Mouse (Mus musculus): ENCODE measurements around the gene Cwc27.

Gene Cwc27

DNA sequence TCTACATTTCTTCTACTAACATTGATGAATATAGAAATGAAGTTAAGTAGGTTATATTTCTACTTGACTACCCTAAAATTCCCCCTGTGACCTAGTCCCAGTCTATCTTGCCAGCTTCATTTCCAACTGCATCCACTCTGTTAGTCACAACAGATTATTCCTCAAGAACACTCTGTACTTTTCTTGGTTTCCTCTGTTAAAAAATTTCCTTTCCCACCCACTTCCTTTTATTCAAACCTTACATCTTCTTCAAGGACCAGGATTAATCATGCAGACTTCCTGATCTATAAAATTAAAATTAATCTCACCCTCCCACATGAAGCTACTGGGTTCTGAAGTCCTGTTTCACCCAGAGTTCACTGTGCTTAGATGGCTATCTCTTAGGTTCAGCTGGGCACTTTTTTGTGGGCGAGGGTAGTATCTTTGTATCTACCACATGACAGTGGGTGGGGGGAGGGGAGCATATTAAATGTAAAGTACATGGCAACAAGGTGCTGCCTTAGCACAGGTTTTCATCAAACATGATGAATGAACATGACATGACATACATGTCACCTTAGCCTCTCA is 37.8 kb downstream of the Cwc27 start:
- no peak for DNase-seq (ENCODE audit: low read depth, low spot score)

DNA sequence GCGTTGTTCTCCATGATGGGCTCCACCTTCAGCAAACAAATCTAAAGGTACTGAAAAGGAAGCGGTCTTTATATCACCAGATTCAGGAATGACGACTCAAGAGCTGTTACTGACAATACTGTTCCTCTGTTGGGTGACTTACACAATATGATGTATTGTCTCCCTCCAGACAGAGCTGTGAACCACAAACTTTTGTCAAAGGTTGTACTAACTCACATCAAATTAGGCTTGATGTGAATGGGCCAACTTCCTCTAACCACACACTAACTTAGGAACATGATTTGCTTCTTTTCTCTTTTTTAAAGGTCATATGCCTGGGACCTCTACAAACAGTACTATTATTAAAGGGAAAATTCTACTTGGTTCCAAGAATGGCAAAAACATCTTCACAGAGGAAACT is 53.7 kb downstream of the Cwc27 start:
- DNase-seq (ENCODE audit: low read depth, low spot score): no peak

DNA sequence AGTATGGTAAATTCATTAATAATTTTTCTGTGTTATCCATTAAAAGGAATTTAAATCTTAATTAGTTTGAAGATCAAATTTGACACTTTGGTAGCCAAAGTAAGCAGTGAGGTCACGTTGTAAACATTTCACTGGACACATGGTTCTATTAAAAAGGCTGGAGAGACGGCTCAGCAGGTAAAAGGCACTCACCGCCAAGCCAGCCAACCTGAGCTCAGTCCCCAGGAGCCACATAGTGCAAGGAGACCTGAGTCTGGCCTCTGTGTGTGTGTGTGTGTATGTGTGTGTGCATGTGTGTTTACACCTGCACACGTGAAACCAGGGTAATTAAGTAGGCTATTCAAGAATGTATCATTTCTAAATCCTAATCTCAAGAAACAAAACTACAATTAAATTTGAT is 54.5 kb downstream of the Cwc27 start:
- no peak for DNase-seq (ENCODE audit: low read depth, low spot score)

DNA sequence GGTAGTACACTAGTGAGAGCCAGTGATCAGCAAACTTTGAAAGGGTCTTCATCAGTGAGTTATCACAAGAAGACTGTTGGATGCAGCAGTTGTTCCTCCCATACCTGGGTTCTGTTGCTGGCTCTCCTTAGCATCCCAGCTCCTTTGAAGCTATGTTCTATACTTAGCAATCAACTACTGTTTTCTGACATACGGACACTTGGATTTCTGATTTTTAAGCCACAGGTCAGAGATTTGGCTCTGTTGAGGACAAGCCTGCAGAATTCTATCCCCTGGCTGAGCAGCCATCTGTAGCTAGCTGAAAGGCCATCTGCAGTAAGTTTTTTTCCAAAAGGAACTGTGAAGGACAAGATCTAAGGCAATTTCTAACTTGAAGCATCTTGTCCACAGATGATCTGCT is 57.6 kb downstream of the Cwc27 start:
- DNase-seq (ENCODE audit: low read depth, low spot score): no peak

DNA sequence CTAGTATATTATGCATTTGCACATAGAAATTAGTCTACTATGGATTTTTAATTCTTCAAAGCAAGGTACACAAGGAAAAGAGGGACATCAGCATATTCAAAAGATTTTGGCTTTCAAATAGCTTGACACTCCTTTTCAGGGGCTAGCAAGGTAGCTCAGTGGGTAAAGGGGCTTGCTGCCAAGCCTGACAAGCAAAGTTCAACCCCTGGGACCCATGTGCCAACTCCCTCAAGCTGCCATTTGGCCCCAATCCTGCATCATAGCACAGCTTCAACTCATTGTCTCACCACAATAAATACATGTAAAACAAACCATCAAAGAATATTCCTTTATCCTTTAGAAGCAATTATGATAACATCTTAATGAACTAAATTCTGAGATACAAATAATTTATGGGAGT is 69.9 kb downstream of the Cwc27 start:
- DNase-seq (ENCODE audit: low read depth, low spot score): no peak

DNA sequence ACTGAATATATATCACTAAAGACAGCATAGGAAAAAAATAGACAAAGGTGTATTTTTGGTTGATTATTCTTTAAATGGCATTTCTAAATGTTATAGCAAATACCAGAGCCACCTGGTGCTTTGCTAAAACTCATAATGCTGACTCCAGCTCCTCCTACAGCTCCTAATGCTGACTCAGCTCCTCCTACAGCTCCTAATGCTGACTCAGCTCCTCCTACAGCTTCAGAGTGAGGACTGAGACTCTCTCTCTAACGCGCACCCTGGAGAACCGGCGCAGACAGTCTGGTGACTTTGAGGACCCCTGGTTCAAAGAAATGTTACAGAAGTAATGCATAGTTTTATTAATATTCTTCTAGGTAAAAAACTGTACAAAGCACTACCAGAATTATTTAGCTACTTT is 74.1 kb downstream of the Cwc27 start:
- no peak for DNase-seq (ENCODE audit: low read depth, low spot score)

DNA sequence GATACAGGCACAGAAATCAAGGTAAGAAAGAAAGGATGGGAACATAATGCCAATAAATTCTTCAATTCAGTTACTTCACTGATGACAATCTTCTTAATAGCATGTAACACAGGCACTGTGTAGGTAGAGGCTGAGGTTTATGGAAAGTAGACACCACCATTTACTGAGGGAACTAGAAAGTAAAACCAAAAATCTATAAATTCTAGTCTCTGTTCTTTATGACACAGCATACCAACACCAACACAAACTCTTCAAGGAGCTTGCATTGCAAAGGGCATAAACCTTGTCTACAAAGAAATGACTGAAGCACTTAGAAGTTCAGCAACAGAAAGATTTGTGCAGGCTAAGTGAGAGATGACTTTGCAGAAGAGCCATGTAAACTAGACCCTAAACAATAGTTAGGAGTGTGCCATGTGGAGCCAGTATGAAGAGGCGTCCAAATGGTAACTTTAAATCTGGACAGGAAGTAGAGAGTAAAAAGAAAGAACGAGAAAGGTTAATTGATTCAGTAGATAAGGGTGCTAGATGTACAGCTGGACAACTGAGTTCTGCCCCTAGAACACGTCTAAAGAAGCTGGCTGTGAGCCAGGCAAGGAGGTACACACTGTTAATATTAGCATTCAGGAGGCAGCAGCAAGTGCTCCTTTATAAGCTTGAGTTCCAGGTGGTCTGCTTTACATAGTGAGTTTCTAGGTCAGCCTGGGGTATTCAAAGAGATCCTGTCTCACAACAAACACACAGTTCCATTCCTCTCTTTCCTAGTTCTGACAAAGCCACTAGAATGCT is 87.5 kb downstream of the Cwc27 start:
- no peak for DNase-seq (ENCODE audit: low read depth, low spot score)

DNA sequence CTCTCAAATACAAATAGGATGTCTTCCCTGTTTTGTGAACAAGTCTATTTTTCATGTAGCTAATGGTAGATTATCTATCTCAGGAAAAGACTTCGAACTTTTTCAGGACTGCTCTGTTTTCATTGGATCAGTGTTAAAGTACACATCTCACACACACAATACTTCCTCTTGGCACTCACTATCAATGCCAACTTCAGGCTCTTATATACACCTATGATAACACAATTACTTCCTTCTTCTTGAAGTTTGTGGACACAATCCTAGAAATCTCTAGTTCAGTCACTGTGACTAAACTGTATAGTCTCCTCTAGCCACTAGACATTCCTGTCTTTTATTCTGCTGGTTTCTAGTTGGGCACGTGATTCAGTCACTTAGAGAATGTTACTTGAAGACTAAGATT is 89.3 kb downstream of the Cwc27 start:
- DNase-seq (ENCODE audit: low read depth, low spot score): no peak

DNA sequence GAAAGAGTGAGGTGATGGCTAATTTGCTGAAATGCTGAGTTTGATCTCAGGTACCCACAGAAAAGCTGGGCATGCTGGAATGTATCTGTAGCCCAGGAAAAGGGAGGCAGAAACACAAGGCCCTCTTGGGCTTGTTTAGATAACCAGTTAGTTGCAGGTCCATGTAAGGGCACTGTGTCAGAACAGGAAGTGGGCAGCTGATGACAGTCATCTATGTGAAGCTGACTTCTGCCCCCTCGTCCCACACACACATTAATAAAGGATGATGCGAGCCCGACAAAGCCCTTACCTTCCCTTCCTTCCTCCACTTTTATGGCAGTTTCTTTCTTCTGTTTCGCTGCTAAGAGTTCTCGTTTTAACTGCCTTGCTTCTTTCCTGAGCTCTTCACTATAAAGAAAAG is 96.8 kb downstream of the Cwc27 start:
- no peak for DNase-seq (ENCODE audit: low read depth, low spot score)

DNA sequence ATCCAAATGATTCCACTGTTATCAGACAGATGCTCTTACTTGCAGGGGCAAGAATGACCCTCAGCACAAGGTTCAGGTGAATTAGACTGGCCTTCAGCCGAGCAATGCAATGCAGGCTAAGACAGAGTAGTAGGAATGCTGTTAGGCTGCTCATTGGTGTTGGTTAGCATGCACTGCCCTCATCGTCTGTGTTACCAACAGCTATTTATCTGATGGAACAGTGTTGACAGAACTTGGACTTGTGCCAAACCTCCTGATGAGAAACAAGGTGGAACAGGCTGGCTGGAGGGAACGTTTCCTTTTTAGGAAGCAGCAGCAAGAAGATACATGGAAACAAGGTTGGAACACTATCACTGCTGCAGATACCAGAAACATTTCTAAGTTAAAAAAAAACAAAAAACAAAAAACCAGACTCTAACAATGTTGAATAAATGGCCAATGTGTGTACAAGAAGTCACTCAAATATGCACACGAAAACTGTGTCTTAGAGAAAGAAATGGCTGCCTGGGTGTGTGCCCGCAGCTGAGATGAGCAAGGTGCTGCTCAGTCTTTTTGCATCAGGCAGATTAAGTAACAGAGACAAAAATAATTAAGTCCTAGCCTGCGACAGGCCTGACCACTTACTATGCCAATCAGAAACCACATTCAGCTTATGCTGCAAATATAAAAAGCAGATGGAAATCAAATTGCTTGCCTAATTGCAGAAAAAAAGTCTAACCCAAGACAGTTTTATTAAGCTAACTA is 122.2 kb downstream of the Cwc27 start:
- DNase-seq (ENCODE audit: low read depth, low spot score): no peak

DNA sequence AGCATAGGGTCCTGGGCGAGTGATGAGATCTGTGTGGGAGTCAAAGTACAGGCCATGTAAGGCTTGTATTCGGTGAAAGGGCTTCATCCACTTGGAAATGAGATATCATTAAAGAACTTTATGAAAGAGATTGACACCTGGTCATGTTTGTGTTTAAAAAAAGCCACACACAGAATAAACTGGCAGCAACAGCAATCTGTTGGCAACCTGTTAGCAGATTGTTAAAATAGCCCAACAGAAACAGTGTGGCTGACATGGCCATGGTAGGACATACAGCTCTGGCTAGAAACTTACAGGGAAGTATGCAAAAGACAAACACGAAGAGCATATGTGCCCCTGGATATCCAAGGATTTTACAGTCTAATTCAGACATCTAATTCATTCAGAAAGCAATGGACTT is 124.2 kb downstream of the Cwc27 start:
- no peak for DNase-seq (ENCODE audit: low read depth, low spot score)

DNA sequence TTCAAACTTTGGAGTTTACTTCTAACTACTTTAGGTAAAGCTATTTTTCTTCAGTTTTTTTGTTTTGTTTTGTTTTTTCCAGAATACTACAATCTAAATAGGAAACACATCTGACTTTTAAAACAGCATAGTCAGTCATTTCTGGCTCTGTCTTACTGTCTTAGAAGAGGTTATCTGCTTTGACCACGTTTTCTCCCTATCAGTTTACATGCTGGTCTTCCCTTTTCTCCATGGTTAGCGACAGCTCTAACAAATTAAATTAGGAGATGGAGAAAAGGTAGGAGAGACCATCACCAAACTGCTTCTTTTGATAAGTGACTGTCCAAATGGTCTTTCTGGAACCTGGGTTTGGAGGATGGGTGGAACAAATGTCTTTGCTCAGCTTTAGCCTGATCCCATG is 131.4 kb downstream of the Cwc27 start:
- no peak for DNase-seq (ENCODE audit: low read depth, low spot score)

DNA sequence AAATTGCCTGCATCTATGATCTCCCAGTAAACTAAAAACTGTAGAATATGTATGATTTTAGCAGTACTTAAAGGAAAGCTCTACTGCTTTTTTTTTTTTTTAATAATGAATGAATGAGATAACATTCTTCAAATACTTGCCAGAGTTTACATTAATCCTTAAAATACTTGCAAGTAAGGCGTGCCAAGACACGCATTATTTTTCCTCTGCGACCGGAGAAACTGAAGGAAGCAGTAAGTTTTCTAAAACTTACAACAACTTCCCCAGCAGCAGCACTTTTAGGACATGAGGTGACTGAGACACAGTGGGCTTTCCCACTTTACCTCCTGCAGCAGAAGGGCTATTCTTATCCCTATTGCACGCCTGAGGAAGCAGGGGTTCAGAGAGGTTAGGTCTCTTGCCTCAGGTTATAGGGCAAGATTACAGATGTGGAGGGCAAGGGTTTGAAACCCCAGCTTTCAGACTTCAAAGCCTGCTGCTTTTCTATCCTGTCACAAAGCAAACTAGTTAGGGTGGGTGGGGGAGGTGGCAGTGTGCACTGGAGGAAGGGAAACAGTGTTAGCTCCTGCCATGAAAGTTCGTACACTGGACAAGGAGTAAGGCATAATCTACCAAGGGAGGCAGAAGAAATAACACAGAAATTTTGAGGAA is 132.5 kb downstream of the Cwc27 start:
- no peak for DNase-seq (ENCODE audit: low read depth, low spot score)

DNA sequence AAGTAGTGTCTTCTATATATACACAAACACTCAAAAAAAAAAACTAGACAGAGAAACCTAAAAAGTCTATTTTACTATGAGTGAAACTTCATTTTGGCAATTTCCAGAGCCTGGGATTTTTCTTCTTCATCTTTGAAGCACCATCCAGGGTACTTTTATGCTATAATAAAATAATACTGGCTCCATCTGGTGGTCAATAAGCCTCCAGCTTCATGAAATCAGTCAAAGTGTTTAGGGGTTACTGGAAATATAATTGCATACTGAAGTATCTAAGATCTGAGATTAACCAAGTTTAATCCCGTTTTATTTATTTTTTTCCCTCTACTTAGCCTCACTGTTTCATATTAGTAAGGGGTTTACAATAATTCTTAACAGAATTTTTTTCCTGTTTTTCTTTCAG is 135.7 kb downstream of the Cwc27 start:
- no peak for DNase-seq (ENCODE audit: low read depth, low spot score)

DNA sequence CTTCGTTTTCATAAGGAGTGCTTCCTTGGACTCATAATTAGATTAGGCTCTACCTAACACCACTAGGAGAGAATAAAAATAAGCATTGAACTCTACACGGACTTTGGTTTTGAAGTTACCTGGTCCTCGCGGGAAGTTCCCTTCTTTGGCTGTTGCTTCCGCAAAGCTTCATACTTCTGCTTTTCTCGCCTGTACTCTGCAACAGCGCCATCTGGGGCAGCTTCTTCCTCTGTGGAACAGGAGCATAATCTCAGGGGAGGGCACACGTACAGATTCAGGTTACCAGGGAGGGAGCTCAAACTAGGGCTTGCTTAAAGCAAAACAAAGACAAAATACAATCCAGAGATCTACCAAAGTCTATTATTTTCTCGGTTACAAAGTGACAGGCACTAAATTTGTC is 155.8 kb downstream of the Cwc27 start:
- DNase-seq (ENCODE audit: low read depth, low spot score): no peak

DNA sequence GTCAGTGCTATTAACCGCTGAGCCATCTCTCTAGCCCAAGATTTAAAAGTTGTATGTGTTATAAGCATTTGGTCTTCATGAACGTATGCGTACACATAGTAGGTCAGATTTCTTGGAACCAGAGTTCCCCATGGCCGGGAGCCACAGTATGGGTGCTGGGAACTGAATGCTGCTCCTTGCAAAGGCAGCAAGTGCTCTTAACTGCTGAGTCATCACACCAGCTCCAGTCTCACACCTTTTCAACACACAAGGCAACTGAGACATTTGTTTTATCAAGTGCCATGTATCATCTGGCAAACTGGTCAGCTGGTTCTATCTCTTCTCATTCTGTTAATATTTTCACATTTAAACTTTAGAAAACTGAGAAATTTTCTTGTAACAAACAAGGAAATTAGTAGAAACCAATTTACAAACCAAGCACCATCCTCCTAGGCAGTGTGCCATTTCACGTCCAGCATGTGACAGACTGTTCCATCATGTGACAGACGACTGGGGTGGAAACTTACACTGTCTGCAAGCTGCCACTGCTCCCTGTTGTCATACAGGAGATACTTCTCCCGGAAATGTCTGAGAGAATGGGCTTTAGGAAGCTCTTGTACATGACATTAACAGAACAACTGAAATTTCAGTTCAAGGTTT is 156.8 kb downstream of the Cwc27 start:
- DNase-seq (ENCODE audit: low read depth, low spot score): no peak

DNA sequence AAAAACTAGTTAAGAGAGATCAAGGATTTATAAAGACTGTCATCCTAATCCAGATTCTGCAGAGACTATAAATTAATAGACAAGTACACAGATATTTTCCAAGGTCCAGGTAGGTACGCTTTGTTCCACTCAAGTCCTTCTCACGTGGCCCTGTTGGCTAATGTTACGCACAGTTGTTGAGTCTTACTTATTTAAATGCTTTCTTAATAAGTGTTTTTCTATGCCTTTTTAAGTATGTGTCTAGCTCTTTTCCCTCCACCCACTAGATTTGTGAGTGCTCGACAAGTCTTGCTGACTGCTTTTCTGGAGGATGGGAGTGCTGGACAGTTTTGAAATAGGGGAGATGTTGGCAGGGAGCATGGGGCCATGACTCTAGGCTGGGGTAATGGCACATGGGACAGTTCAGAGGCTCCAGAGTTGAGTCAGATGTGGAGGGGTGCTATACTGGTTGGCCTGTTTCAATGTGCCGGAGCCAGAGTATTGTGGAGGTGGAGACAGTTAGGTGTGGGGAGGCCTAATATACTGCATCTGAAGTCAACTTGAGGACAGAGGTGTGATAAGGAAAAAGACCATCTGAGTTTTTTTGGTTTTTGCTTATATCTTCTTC is 160.2 kb downstream of the Cwc27 start:
- DNase-seq (ENCODE audit: low read depth, low spot score): no peak

DNA sequence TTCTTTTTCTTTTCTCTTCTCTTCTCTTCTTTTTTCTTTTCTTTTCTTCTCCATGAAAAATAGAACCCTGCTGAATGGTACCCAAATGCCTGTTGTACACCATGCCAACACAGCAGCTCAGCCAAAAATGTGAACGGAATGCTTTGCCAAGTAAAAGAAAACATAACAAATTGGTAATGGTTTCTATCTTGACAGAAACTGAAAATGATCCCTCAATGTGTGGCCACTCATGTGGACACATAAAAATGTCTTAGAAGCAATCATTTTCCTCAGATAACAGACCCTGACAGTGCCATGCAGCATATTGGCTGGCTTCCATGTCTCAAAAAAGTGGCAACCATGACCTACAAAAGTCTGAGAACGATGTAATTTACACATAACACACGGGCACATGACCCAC is 161.8 kb downstream of the Cwc27 start:
- no peak for DNase-seq (ENCODE audit: low read depth, low spot score)

DNA sequence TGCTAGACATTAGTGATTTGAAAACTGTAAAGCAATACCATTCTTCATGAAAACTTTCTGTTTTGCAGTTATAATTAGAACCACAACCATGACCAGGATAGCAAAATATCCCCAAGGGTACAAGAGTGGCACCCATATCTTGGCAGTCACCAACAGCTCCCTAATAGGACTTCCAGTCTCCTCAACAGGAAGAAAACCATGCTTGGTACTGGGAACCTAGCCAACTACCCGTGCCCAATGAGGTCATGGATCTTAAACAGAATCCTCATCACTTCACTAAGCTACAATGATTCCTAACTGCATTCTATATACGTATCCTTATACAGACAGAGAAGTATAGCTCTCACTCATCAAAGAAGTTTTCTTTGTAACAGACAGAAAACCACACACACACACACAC is 165.2 kb downstream of the Cwc27 start:
- DNase-seq (ENCODE audit: low read depth, low spot score): no peak

DNA sequence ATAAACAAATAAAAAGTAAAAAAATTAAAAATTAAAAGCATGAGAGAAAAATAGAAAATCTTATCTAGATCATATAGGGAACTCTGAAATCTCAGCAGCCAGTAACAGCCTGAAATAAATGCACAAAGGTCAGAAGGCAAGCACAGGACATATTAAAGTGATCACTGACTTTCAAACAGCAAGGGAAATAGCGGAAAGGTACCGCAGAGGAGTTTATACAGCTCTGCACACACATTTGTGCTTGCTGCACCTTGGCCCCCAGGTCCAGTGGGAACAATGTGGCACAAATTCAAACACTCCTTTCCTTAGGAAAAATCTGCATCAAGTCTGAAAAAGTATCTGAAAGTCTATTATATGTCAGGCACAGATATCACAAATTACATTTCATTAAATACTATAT is 166.3 kb downstream of the Cwc27 start:
- DNase-seq (ENCODE audit: low read depth, low spot score): no peak

DNA sequence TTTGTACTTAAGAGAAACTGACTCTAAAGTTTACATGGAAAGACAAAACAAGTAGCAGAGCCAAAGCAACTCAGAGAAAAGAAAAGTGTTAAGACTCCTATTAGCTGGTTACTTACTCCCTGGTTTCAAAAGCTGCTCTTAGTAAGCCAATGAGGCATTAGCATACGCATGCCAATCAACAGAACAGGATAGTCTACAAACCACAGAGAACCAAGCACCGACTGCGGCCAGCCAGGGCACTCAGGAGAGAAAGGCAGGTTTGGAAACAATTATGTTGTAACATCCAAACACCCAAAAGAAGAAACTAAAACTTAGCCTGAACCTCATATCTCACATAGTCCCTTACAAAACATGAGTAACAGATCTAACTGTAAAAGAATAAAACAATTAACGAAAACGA is 166.8 kb downstream of the Cwc27 start:
- DNase-seq (ENCODE audit: low read depth, low spot score): no peak
